Mouse (Mus musculus) liver, embryonic 14.5 days (tissue): ENCODE measurements around the gene Rab5b.

ENCODE experiments used
- CTCF ChIP-seq: IDR thresholded peaks from 2 replicates; pipeline ENCODE4 v1.5.1; 2016; ENCODE audit warnings: antibody characterized with exemption, low read depth, control low read depth
- EP300 ChIP-seq: IDR thresholded peaks from 2 replicates; pipeline ENCODE4 v1.6.1; 2016; ENCODE audit warnings: antibody characterized with exemption, low read depth

- TF ChIP-seq CTCF (no peak), EP300 (no peak)
Measured at GRCm38 (mm10) chr10:128663441-128664220, 32.4 kb downstream of the Rab5b start.
